Mouse (Mus musculus) embryonic facial prominence, embryonic 12.5 days (tissue): ENCODE measurements around the gene Cdk2ap1. TPM values are rescaled to one million over a fixed set of nuclear protein-coding genes. Genes with fewer than 3 reads are reported as not detected.
"Not testable (repeated sequence)": the region's sequence is repeated elsewhere in the genome, so short reads cannot be mapped to it uniquely, and the experiment has no call there.

ENCODE experiments used
- ATAC-seq: fragments of 200-750 bp; cut with Nextera tagmentation; 2 replicates; pipeline ENCODE4 v1.8.0; 2017; ENCODE audit not compliant: insufficient number of reproducible peaks, insufficient read depth, low FRiP score, low TSS enrichment
- H3K27ac ChIP-seq: fragments of 300-500 bp; sonication (generic); 2 replicates; pipeline ENCODE4 v1.5.1; 2016; ENCODE audit warnings: mild to moderate bottlenecking
- H3K27me3 ChIP-seq: fragments of 300-500 bp; sonication (generic); 2 replicates; pipeline ENCODE4 v1.6.1; 2016; ENCODE audit warnings: mild to moderate bottlenecking, moderate library complexity
- H3K36me3 ChIP-seq: fragments of 300-500 bp; sonication (generic); 2 replicates; pipeline ENCODE4 v1.6.1; 2016; ENCODE audit warnings: mild to moderate bottlenecking
- H3K4me1 ChIP-seq: fragments of 300-500 bp; sonication (generic); 2 replicates; pipeline ENCODE4 v1.6.1; 2016
- H3K4me2 ChIP-seq: fragments of 300-500 bp; sonication (generic); replicated peaks from 2 replicates; pipeline ENCODE4 v1.6.1; 2016; ENCODE audit warnings: mild to moderate bottlenecking, moderate library complexity
- H3K4me3 ChIP-seq: fragments of 300-500 bp; sonication (generic); 2 replicates; pipeline ENCODE4 v1.5.1; 2016; ENCODE audit warnings: mild to moderate bottlenecking
- H3K9ac ChIP-seq: fragments of 300-500 bp; sonication (generic); 2 replicates; pipeline ENCODE4 v1.6.1; 2016; ENCODE audit warnings: mild to moderate bottlenecking, moderate library complexity
- H3K9me3 ChIP-seq: fragments of 300-500 bp; sonication (generic); 2 replicates; pipeline ENCODE4 v1.6.1; 2016; ENCODE audit warnings: mild to moderate bottlenecking, moderate library complexity
- WGBS: fragments of 180-500 bp; shearing (Covaris S2); methylation state at CpG from one replicate; pipeline ENCODE4 v1.1.7; 2016; 5-methylcytosine and 5-hydroxymethylcytosine counted together
- polyA plus RNA-seq: library from polyadenylated mRNA; unstranded; fragments of >200 nt; fragmentation: Nextera tagmentation; extraction: Ambion mirVana; gene quantifications from 2 replicates; pipeline ENCODE4 v1.2.1, GENCODE M21; 2016

Cdk2ap1 gene
- polyA plus RNA-seq, result 82.6 and 143 TPM in 2 replicates

DNA sequence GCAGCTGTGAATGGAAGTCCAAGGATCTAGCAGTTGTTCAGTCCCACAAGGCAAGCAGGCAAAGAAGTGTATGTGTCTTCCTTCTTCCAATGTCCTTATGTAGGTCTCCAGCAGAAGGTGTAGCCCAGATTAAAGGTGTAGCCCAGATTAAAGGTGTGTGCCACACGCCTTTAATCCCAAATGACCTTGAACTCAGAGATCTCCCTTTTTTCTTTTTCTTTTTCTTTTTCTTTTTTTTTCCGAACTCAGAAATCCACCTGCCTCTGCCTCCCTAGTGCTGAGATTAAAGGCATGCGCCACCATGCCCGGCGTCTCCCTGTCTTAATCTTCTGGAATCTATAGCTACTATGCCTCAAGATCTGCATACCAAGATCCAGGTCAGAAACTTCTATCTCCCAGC, at the start of gene Cdk2ap1:
Cdk2ap1 (minus strand) TSS at position 101 of the 400 bp plus-strand sequence.
- H3K4me1 ChIP-seq, H3K36me3 ChIP-seq, H3K4me2 ChIP-seq, H3K9me3 ChIP-seq, H3K9ac ChIP-seq, H3K27me3 ChIP-seq, H3K4me3 ChIP-seq, H3K27ac ChIP-seq, ATAC-seq: not testable (repeated sequence)
- 90% methylated on average over 5 of the region's 5 CpGs for WGBS

DNA sequence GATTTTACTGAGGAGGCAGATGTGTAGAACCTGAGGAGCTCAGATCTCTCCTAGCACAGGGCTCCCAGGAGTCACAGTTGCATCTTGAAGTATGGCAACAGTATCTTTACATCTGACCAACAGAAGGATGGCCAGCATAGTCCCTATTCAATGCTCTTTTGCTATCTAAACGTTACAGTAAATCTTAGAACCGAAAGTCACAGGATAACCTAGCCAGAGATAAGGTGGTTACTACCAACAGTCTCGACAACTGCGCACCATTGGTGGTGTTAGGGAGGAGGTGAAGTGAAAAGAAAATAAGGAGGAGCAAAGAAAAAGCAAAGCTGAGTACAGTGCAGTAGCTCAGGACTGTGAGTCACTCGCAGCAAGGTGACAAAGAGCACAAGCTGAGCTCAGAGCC, 49.3 kb upstream of the Cdk2ap1 start:
- H3K36me3 ChIP-seq, result peaks cover 45% of the 10 kb centered on the region

DNA sequence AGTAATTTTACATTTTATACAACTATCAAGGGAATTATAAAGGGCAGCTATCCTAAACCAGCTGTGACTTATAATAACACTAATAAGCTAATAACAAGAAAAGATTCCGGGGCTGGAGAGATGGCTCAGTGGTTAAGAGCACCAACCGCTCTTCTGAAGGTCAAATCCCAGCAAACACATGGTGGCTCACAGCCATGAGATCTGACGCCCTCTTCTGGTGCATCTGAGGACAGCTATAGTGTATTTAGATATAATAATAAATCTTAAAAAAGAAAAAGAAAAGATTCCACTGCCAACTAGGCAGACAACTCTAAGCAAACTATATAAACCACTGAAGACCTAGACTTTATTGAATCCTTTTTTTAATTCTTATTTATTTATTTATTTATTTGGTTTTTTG, 47.9 kb upstream of the Cdk2ap1 start:
- 75% methylated on average over 3 of the region's 3 CpGs for WGBS
- H3K36me3 ChIP-seq, result peaks cover 51% of the 10 kb centered on the region
- ATAC-seq, result no peak
- H3K27ac ChIP-seq, result no peak overlapping the region
- H3K4me2 ChIP-seq, result no peak overlapping the region
- H3K4me1 ChIP-seq, result no peaks in the 10 kb centered on the region
- H3K9ac ChIP-seq, result no peak overlapping the region
- no peak overlapping the region for H3K4me3 ChIP-seq
- no peaks in the 10 kb centered on the region for H3K27me3 ChIP-seq
- H3K9me3 ChIP-seq, result no peaks in the 10 kb centered on the region

More for the DNA sequence above, 49.3 kb upstream of the Cdk2ap1 start:
- H3K27me3 ChIP-seq, result no peaks in the 10 kb centered on the region
- no peak overlapping the region for H3K27ac ChIP-seq
- no peaks in the 10 kb centered on the region for H3K4me1 ChIP-seq
- no peak for ATAC-seq
- no peaks in the 10 kb centered on the region for H3K9me3 ChIP-seq
- WGBS, result 94% methylated on average over 5 of the region's 5 CpGs
- H3K9ac ChIP-seq, result no peak overlapping the region
- H3K4me2 ChIP-seq, result no peak overlapping the region
- H3K4me3 ChIP-seq, result no peak overlapping the region

DNA sequence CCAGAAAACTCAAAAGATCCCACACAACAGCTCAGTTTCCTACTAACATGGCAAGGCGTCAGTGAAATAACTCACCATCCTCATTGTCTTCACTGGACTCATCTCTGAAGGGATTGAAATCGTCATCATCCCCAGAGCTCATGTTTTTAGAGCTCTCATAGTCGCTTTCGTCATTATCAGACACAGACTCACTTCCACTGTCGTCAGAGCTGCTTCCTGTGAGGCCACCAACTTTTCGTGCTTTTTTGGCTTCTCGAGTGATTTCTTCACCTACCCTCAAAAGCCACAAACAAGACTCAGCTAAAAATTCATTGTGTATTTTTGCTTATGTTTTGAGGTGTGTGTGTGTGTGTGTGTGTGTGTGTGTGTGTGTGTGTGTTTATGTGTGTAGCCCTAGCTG, 30.8 kb upstream of the Cdk2ap1 start:
- ATAC-seq, result no peak
- H3K36me3 ChIP-seq, result peaks cover 71% of the 10 kb centered on the region
- no peak overlapping the region for H3K4me2 ChIP-seq
- H3K9me3 ChIP-seq, result no peaks in the 10 kb centered on the region
- H3K9ac ChIP-seq, result no peak overlapping the region
- H3K27me3 ChIP-seq, result no peaks in the 10 kb centered on the region
- no peak overlapping the region for H3K27ac ChIP-seq
- 92% methylated on average over 7 of the region's 7 CpGs for WGBS
- no peaks in the 10 kb centered on the region for H3K4me1 ChIP-seq
- H3K4me3 ChIP-seq, result no peak overlapping the region

DNA sequence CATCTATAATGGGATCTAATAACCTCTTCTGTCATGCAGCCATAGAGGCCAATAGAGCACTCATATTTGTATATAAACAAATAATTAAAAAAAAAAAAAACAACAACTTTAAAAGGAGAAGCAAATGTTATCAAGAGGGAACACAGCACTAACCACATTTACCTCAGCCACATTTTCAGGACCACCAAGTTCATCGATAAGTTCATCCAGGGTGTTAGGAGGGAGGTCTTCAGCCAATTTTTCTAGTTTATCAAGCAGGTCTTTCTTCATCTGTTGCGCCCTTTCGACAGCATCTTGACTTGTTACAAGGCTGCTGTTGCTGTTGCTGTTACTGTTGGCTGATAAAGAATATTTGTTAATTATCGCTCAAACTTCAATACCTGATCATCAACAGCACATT, 29.5 kb upstream of the Cdk2ap1 start:
- Histone ChIP-seq H3K4me1 (no peaks in the 10 kb centered on the region), H3K36me3 (peaks cover 74% of the 10 kb centered on the region), H3K4me3 (no peak overlapping the region), H3K9me3 (no peaks in the 10 kb centered on the region), H3K27ac (no peak overlapping the region), H3K27me3 (no peaks in the 10 kb centered on the region), H3K9ac (no peak overlapping the region), H3K4me2 (no peak overlapping the region)
- no peak for ATAC-seq
- 97% methylated on average over 4 of the region's 4 CpGs for WGBS

DNA sequence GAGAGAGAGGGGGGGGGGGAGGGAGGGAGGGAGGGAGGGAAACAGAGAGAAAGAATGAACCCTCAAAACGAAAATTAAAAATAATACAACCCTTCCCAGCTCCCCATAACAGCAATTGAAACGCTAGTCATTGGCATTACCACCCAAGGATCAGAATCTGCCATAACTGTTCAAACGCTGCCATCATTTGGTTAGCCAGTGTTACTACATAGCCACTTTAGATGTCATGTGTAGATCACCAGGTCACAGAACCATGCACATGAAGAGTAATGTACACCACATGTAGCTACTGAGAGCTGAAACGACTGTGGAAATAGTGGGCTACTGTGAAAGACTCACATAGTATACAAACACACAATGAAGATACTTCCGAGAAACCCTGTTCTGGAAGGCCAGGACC, 25.1 kb upstream of the Cdk2ap1 start:
- Histone ChIP-seq H3K36me3 (peaks cover 87% of the 10 kb centered on the region), H3K27ac (no peak overlapping the region), H3K4me3 (no peak overlapping the region), H3K27me3 (no peaks in the 10 kb centered on the region), H3K9ac (no peak overlapping the region), H3K4me1 (no peaks in the 10 kb centered on the region), H3K4me2 (no peak overlapping the region), H3K9me3 (no peaks in the 10 kb centered on the region)
- 79% methylated on average over 4 of the region's 5 CpGs for WGBS
- ATAC-seq, result no peak

DNA sequence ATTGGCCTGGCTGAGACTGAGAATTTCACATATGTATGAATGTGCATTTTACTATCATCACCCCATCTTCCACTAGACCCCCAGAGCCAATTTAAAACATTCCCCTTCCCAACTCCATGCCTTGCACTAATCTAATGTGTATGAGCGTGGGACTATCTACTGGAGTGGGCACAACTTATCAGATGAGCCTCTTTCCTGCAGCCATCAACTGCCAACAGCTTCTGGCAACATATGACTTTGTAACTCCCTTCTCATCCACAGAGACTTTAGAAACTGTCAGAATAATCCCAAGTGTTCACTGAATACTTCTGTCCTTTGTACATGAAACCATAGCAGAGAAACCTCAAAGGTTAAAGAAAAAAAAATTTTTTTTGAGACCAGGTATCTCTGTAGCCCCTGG, 17.2 kb upstream of the Cdk2ap1 start:
- no peaks in the 10 kb centered on the region for H3K4me1 ChIP-seq
- no peak overlapping the region for H3K4me2 ChIP-seq
- no peaks in the 10 kb centered on the region for H3K9me3 ChIP-seq
- WGBS, result 93% methylated on average over 1 of the region's 1 CpGs
- H3K9ac ChIP-seq, result no peak overlapping the region
- no peak overlapping the region for H3K4me3 ChIP-seq
- peaks cover 88% of the 10 kb centered on the region for H3K36me3 ChIP-seq
- no peak overlapping the region for H3K27ac ChIP-seq
- no peak for ATAC-seq
- H3K27me3 ChIP-seq, result no peaks in the 10 kb centered on the region

DNA sequence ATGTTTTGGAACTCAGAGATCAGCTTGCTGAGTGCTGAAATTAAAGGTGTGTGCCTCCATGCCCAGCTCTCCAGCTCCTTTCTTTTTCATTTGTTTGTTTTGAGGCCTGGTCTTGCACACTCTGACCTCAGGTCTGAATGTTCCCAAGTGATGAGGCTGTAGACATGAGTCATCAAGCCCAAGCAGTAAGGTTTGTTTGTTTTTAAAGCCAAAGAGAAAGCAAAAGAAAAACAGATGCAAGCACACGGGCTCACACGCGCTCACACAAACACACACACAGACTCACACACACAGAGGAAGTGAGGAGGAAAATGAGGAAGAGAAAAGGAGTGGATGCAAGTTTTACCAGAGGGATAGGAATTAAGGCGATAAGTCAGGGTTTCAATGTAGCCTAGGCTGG, 14.3 kb upstream of the Cdk2ap1 start:
- Histone ChIP-seq H3K4me2 (no peak overlapping the region), H3K4me1 (no peaks in the 10 kb centered on the region), H3K4me3 (no peak overlapping the region), H3K27me3 (no peaks in the 10 kb centered on the region), H3K9ac (no peak overlapping the region), H3K9me3 (no peaks in the 10 kb centered on the region), H3K27ac (no peak overlapping the region), H3K36me3 (peaks cover 83% of the 10 kb centered on the region)
- 88% methylated on average over 4 of the region's 4 CpGs for WGBS
- no peak for ATAC-seq

DNA sequence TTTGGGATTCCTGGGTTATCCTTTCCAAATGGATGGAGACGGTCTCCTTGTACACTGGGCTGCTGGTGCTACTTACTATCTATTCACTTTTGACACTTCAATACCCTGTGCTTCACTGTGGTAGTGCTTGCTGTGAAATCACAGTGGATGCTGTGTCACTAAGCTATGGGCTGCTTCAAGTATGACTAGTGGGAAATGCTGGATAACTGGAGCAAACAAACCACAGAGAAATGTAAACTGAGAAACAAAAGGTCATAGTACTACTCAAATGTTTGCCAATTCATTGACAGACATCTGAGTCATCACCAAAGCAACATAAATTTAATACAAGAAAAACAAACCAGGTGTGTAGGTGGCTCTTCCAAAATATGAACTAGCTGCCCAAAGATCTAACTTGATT, 13.5 kb upstream of the Cdk2ap1 start:
- WGBS, result 93% methylated on average over 1 of the region's 1 CpGs
- H3K36me3 ChIP-seq, result peaks cover 82% of the 10 kb centered on the region

DNA sequence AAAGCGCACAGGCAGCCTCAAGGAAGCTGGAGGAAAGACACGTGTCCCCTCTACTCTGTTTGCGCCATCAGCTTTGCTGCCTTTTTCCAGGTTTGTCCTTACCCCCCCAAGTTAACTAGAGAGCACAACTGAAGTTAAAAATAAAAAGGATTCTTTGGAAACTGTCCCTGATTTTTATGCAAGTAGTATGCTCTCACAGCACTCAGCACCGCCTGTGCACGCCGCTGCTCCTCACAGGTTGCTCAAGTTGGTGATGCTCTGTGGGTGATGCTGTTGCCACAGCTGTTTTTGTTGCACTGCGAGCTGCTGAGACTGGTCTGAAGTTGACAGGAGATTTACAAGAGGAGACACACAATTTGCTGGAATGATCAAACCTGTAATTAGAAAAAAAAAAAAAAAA, 11.4 kb upstream of the Cdk2ap1 start:
- Histone ChIP-seq H3K4me1 (no peaks in the 10 kb centered on the region), H3K4me2 (no peak overlapping the region), H3K9me3 (no peaks in the 10 kb centered on the region), H3K4me3 (no peak overlapping the region), H3K27ac (no peak overlapping the region), H3K36me3 (peaks cover 79% of the 10 kb centered on the region), H3K27me3 (no peaks in the 10 kb centered on the region), H3K9ac (no peak overlapping the region)
- no peak for ATAC-seq
- 94% methylated on average over 7 of the region's 7 CpGs for WGBS

More for the DNA sequence above, 13.5 kb upstream of the Cdk2ap1 start:
- no peak overlapping the region for H3K27ac ChIP-seq
- no peak overlapping the region for H3K4me2 ChIP-seq
- no peak overlapping the region for H3K9ac ChIP-seq
- no peak overlapping the region for H3K4me3 ChIP-seq
- ATAC-seq, result no peak
- no peaks in the 10 kb centered on the region for H3K9me3 ChIP-seq
- H3K4me1 ChIP-seq, result no peaks in the 10 kb centered on the region
- H3K27me3 ChIP-seq, result no peaks in the 10 kb centered on the region

DNA sequence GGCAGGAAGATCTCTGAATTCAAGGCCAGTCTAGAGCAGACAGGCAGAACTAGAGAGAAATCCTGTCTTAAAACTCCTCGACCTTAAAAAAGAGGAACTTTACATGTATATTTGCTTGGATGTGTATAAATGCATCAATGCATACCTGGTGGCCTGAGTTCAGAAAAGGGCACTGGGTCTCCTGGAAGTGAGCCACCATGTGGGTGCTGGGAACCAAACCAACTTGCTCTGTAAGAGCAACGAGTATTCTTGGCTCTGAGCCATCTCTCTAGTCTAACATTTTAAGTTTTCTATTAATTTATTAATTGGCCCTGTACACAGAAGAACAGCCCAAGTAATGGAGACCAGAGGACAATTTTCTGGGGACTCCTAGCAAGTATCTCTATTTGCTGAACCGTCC, 3.8 kb upstream of the Cdk2ap1 start:
- no peaks in the 10 kb centered on the region for H3K4me1 ChIP-seq
- no peak for ATAC-seq
- WGBS, result 89% methylated on average over 3 of the region's 3 CpGs
- no peaks in the 10 kb centered on the region for H3K9me3 ChIP-seq
- peaks cover 32% of the 10 kb centered on the region for H3K36me3 ChIP-seq
- no peak overlapping the region for H3K9ac ChIP-seq
- no peaks in the 10 kb centered on the region for H3K27me3 ChIP-seq
- no peak overlapping the region for H3K4me3 ChIP-seq
- H3K27ac ChIP-seq, result no peak overlapping the region
- no peak overlapping the region for H3K4me2 ChIP-seq

DNA sequence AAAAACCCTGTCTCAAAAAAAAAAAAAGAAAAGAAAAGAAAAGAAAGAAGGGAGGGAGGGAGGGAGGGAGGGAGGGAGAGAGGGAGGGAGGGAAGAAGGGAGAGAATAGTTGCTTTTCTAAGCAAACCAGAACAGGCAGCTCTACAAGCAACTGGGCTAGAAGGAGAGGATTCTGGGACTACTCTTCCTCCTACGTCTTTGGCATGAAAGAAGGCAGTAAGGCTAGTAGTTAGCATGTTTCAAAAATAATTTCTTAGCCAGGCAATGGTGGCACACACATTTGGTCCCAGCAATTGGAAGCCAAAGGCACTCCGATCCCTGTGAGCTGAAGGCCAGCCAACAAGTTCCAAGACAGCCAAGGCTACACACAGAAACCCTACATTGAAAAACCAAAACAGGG, 2.9 kb upstream of the Cdk2ap1 start:
- WGBS, result 90% methylated on average over 2 of the region's 2 CpGs
- H3K9me3 ChIP-seq, result no peaks in the 10 kb centered on the region
- H3K4me3 ChIP-seq, result no peak overlapping the region
- no peak overlapping the region for H3K27ac ChIP-seq
- no peak overlapping the region for H3K9ac ChIP-seq
- no peaks in the 10 kb centered on the region for H3K27me3 ChIP-seq
- H3K36me3 ChIP-seq, result peaks cover 24% of the 10 kb centered on the region
- no peak for ATAC-seq
- no peak overlapping the region for H3K4me2 ChIP-seq
- H3K4me1 ChIP-seq, result no peaks in the 10 kb centered on the region
